Mouse (Mus musculus) E14TG2a.4 (cell line): ENCODE measurements around the gene Pcca.

Experiments used
- CTCF ChIP-seq: conservative IDR thresholded peaks from 2 replicates; pipeline ENCODE4 v1.5.1; 2014; ENCODE audit warnings: low read length
- NANOG ChIP-seq: IDR thresholded peaks from 2 replicates; pipeline ENCODE4 v1.6.1; 2014; ENCODE audit warnings: borderline replicate concordance, low read length, mixed read lengths

DNA sequence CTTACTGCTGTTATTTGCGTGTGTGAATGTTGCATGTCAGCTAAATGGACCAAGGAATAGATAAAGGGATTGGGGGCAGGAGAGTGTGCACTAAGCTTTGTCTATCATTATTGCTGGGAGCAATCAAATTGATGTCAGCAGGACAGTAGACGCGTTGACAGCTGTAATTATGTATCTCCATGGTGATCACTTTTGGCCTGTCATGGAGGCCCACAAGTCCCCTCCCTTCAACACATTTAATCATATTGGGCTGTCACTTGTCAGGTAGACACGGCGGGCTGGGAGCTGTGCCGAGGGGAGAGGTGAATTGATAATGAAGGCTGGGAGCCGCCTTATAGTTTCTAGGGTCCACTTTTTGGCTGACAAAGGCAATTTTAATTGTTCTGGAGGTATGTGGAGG lies 153.3 kb downstream of the Pcca start:
- TF ChIP-seq CTCF (no peak), NANOG (no peak)
